9 mouse cellular contexts compared by ENCODE assay signal in genomic region chr14:67599734-67600133, GRCm38 (mm10).
A peak's percentile ranks its signal among the peaks of the same experiment; 100 is the strongest.
DNase-seq lines count a peak whose midpoint lies in the region; ATAC-seq lines count a peak whose summit lies in the region.
"Had no signal": no experiment of that assay in that cellular context is flagged by ENCODE, and none has a peak within 500 bp of the region (broad histone marks: within the 10 kb centered on the region; RNA-seq: fewer than 3 reads in every experiment).

No protein-coding gene starts in this region.

- no peak overlapping the region for H3K4me3 ChIP-seq in forebrain, embryonic 13.5 days
- H3K4me3 ChIP-seq in forebrain, embryonic 16.5 days (replicated peaks; ENCODE audit: low read length): no peak overlapping the region
- H3K4me3 ChIP-seq in lung, embryonic 16.5 days (ENCODE audit: low read length): no peak overlapping the region
- H3K4me3 ChIP-seq in hindbrain, embryonic 16.5 days (ENCODE audit: low read length): no peak overlapping the region
- H3K4me3 ChIP-seq: midbrain, embryonic 13.5 days had no signal

- peak; percentile 29 for DNase-seq in left cerebral cortex, postnatal 4 days
- no peak for DNase-seq in left cerebral cortex, postnatal 36 days (ENCODE audit: low spot score in 2 of 2)
- peak; percentile 9 for DNase-seq in ZHBTc4 (ENCODE audit: low read depth, low spot score)
- no peak for DNase-seq in cerebellum, adult 11-12 months

- WGBS in forebrain, embryonic 13.5 days: 19% methylated on average over 4 of the region's 4 CpGs
- WGBS in forebrain, embryonic 16.5 days: 19% methylated on average over 4 of the region's 4 CpGs
- WGBS in lung, embryonic 16.5 days: 21% methylated on average over 4 of the region's 4 CpGs
- 29% methylated on average over 4 of the region's 4 CpGs for WGBS in hindbrain, embryonic 16.5 days

- no peaks in the 10 kb centered on the region for H3K9me3 ChIP-seq in forebrain, embryonic 13.5 days (replicated peaks)
- H3K9me3 ChIP-seq in forebrain, embryonic 16.5 days (ENCODE audit: control insufficient read depth, low read length): no peaks in the 10 kb centered on the region
- H3K9me3 ChIP-seq in lung, embryonic 16.5 days (ENCODE audit: control insufficient read depth, low read length): no peaks in the 10 kb centered on the region
- H3K9me3 ChIP-seq in hindbrain, embryonic 16.5 days (ENCODE audit: control insufficient read depth, low read length): no peaks in the 10 kb centered on the region
- H3K9me3 ChIP-seq: midbrain, embryonic 13.5 days had no signal

- no peak overlapping the region for H3K9ac ChIP-seq in forebrain, embryonic 13.5 days
- H3K9ac ChIP-seq in forebrain, embryonic 16.5 days (replicated peaks; ENCODE audit: low read depth, low read length): no peak overlapping the region
- no peak overlapping the region for H3K9ac ChIP-seq in lung, embryonic 16.5 days (ENCODE audit: low read length)
- no peak overlapping the region for H3K9ac ChIP-seq in hindbrain, embryonic 16.5 days (ENCODE audit: low read depth, low read length)
- H3K9ac ChIP-seq: midbrain, embryonic 13.5 days had no signal

- H3K4me1 ChIP-seq in forebrain, embryonic 13.5 days: no peaks in the 10 kb centered on the region
- no peaks in the 10 kb centered on the region for H3K4me1 ChIP-seq in forebrain, embryonic 16.5 days (replicated peaks; ENCODE audit: control insufficient read depth, insufficient read depth, low read length)
- H3K4me1 ChIP-seq in lung, embryonic 16.5 days (replicated peaks; ENCODE audit: control insufficient read depth, insufficient read depth, low read length): peaks cover 2% of the 10 kb centered on the region; the same call in 1 of the 2 replicates
- no peaks in the 10 kb centered on the region for H3K4me1 ChIP-seq in hindbrain, embryonic 16.5 days (ENCODE audit: control insufficient read depth, insufficient read depth, low read depth, low read length)
- H3K4me1 ChIP-seq: midbrain, embryonic 13.5 days had no signal

- intact Hi-C loops in left cerebral cortex, postnatal 4 days (cut with DNase I): no loop called here
- intact Hi-C loops in left cerebral cortex, postnatal 36 days (cut with DNase I): loop anchor here (1.0 to 10.0 kb wide), 3 partner anchors 231 to 387 kb away; no protein-coding TSS in a partner anchor

- 0 out of 2 replicates have a peak, but pooled peaks cover 5% of the 10 kb centered on the region for H3K27me3 ChIP-seq in forebrain, embryonic 13.5 days
- peaks cover 13% of the 10 kb centered on the region for H3K27me3 ChIP-seq in forebrain, embryonic 16.5 days (replicated peaks; ENCODE audit: control insufficient read depth, insufficient read depth, low read length)
- H3K27me3 ChIP-seq in lung, embryonic 16.5 days (ENCODE audit: control insufficient read depth, insufficient read depth, low read depth, low read length): no peaks in the 10 kb centered on the region
- no peaks in the 10 kb centered on the region for H3K27me3 ChIP-seq in hindbrain, embryonic 16.5 days (replicated peaks; ENCODE audit: control insufficient read depth, insufficient read depth, low read length)

- H3K36me3 ChIP-seq in forebrain, embryonic 13.5 days (ENCODE audit: poor library complexity, severe bottlenecking): no peaks in the 10 kb centered on the region
- no peaks in the 10 kb centered on the region for H3K36me3 ChIP-seq in forebrain, embryonic 16.5 days (ENCODE audit: control insufficient read depth, insufficient read depth)
- H3K36me3 ChIP-seq in lung, embryonic 16.5 days (ENCODE audit: control insufficient read depth, insufficient read depth, low read length): no peaks in the 10 kb centered on the region
- no peaks in the 10 kb centered on the region for H3K36me3 ChIP-seq in hindbrain, embryonic 16.5 days (ENCODE audit: control insufficient read depth, insufficient read depth, low read length)
- H3K36me3 ChIP-seq: midbrain, embryonic 13.5 days had no signal

- 0 out of 2 replicates have a peak, but pooled peaks have one; percentile 51 for ATAC-seq in forebrain, embryonic 13.5 days
- ATAC-seq in forebrain, embryonic 16.5 days: no peak
- ATAC-seq in lung, embryonic 16.5 days (ENCODE audit: low read depth): peak; percentile 49; the same call in 1 of the 2 replicates
- no peak for ATAC-seq in hindbrain, embryonic 16.5 days
- ATAC-seq: midbrain, embryonic 13.5 days had no signal

- H3K27ac ChIP-seq in forebrain, embryonic 13.5 days: no peak overlapping the region
- H3K27ac ChIP-seq in forebrain, embryonic 16.5 days (ENCODE audit: low read length): no peak overlapping the region
- H3K27ac ChIP-seq in lung, embryonic 16.5 days (ENCODE audit: low read length): no peak overlapping the region
- no peak overlapping the region for H3K27ac ChIP-seq in hindbrain, embryonic 16.5 days (ENCODE audit: low read depth, low read length)
- H3K27ac ChIP-seq: midbrain, embryonic 13.5 days had no signal

- H3K4me2 ChIP-seq in forebrain, embryonic 13.5 days: no peak overlapping the region
- no peak overlapping the region for H3K4me2 ChIP-seq in forebrain, embryonic 16.5 days (ENCODE audit: low read length)
- no peak overlapping the region for H3K4me2 ChIP-seq in lung, embryonic 16.5 days (ENCODE audit: low read depth, low read length)
- H3K4me2 ChIP-seq in hindbrain, embryonic 16.5 days (ENCODE audit: low read length): no peak overlapping the region
- H3K4me2 ChIP-seq: midbrain, embryonic 13.5 days had no signal

Comparison
In these comparisons a context has a peak if more than half of its experiments do, and no peak if none do; other contexts are left out.
1. ATAC-seq: peak in forebrain, embryonic 13.5 days (single experiment) and lung, embryonic 16.5 days (single experiment); none in forebrain, embryonic 16.5 days (single experiment) and hindbrain, embryonic 16.5 days (single experiment).
2. DNase-seq: peak in left cerebral cortex, postnatal 4 days (single experiment) and ZHBTc4 (single experiment); none in left cerebral cortex, postnatal 36 days (0 of 2) and cerebellum, adult 11-12 months (single experiment).